Mouse (Mus musculus) T-helper 2 cell (primary cell): ENCODE results near the gene Golm1.

Experiments
- in situ Hi-C: fragments of 300-600 bp; cut with MboI, MseI; formaldehyde crosslinking; loops from one replicate; pipeline ENCODE4 v1.15.1; 2025; ENCODE audit warnings: high pct_unique_total_duplicates

The Golm1 gene

GRCm38 (mm10) chr13:59647484-59647883 is 28.1 kb downstream of the Golm1 start:
- in situ Hi-C loops, result no loop called here

GRCm38 (mm10) chr13:59646674-59647244 is 28.9 kb downstream of the Golm1 start:
- in situ Hi-C loops, result no loop called here

- in situ Hi-C loops, result no loop called here
Observed at GRCm38 (mm10) chr13:59645491-59645890, 30.1 kb downstream of the Golm1 start.

GRCm38 (mm10) chr13:59642818-59643217 is 32.8 kb downstream of the Golm1 start:
- in situ Hi-C loops, result no loop called here

- in situ Hi-C loops, result no loop called here
Observed at GRCm38 (mm10) chr13:59640178-59640440, 35.5 kb downstream of the Golm1 start.

GRCm38 (mm10) chr13:59639368-59640177 is 36.0 kb downstream of the Golm1 start:
- in situ Hi-C loops, result no loop called here

GRCm38 (mm10) chr13:59637800-59638199 is 37.8 kb downstream of the Golm1 start:
- in situ Hi-C loops, result no loop called here

GRCm38 (mm10) chr13:59634637-59635036 is 41.0 kb downstream of the Golm1 start:
- in situ Hi-C loops, result no loop called here

GRCm38 (mm10) chr13:59626739-59627138 is 48.9 kb downstream of the Golm1 start:
- in situ Hi-C loops, result no loop called here

GRCm38 (mm10) chr13:59624903-59625302 is 50.7 kb downstream of the Golm1 start:
- in situ Hi-C loops, result no loop called here

- in situ Hi-C loops, result no loop called here
Observed at GRCm38 (mm10) chr13:59624389-59624788, 51.2 kb downstream of the Golm1 start.

GRCm38 (mm10) chr13:59621643-59622489 is 53.7 kb downstream of the Golm1 start:
- in situ Hi-C loops, result no loop called here

GRCm38 (mm10) chr13:59618463-59618862 is 57.1 kb downstream of the Golm1 start:
- in situ Hi-C loops, result no loop called here

- in situ Hi-C loops, result no loop called here
Observed at GRCm38 (mm10) chr13:59615554-59615953, 60.1 kb downstream of the Golm1 start.

- in situ Hi-C loops, result no loop called here
Observed at GRCm38 (mm10) chr13:59615152-59615551, 60.5 kb downstream of the Golm1 start.

GRCm38 (mm10) chr13:59613868-59614267 is 61.7 kb downstream of the Golm1 start:
- in situ Hi-C loops, result no loop called here

- in situ Hi-C loops, result no loop called here
Observed at GRCm38 (mm10) chr13:59610437-59610836, 65.2 kb downstream of the Golm1 start.

- in situ Hi-C loops, result no loop called here
Observed at GRCm38 (mm10) chr13:59609885-59610284, 65.7 kb downstream of the Golm1 start.

GRCm38 (mm10) chr13:59605221-59605922 is 70.2 kb downstream of the Golm1 start:
- in situ Hi-C loops, result no loop called here

GRCm38 (mm10) chr13:59604511-59604910 is 71.1 kb downstream of the Golm1 start:
- in situ Hi-C loops, result no loop called here

GRCm38 (mm10) chr13:59603096-59603495 is 72.5 kb downstream of the Golm1 start:
- in situ Hi-C loops, result no loop called here

- in situ Hi-C loops, result no loop called here
Observed at GRCm38 (mm10) chr13:59592630-59593029, 83.0 kb downstream of the Golm1 start.
